ENCODE assay signal across 8 mouse cellular contexts in the genomic region with DNA sequence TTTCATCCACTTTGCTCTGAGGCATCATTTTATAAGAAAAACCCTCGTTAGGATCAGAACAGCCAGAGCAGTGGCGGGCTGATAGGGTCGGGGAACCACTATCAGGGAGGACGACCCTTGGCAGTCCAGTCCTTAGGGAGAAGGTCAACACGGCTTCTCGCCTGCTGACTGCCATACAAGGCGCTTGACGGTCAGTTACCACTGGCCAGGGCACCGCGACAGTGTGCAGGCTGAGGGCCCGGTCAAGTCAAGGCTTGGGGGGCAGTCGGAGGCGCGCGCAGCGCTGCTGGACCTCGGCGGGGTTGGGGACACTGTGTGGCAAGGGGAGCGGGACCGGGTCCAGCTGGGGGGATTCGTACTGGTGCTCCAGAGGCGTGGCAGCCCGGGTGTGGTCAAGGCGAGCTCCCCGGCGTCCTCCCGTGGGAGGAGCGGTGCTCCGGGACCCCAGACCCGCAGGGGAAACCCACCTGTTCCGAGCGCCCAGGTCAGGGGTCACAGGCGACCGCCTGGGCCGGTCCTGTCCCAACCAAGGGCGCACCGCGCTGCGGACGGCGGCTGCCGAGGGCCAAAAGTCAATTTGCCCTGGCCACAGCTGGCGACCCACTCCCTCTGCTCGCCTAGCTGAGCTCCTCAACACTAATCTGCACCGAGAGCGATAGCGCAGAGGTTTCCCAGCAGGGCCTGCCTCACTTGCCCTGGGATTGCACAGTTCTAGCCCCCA. TPM values are rescaled to one million over a fixed set of nuclear protein-coding genes. Genes with fewer than 3 reads are reported as not detected.
DNase-seq lines count a peak whose midpoint lies in the region; ATAC-seq and TF ChIP-seq lines count a peak whose summit lies in the region.

A gene (minus strand): TSS at position 544 of the 721 bp plus-strand sequence.

- peaks cover 26% of the 10 kb centered on the region for H3K36me3 ChIP-seq in intestine, postnatal 0 days (ENCODE audit: control insufficient read depth, insufficient read depth)
- H3K36me3 ChIP-seq in neural tube, embryonic 14.5 days (ENCODE audit: control insufficient read depth, insufficient read depth, low read length) = peaks cover 5% of the 10 kb centered on the region; the same call in 1 of the 2 replicates

- 2% methylated on average over 47 of the region's 47 CpGs for WGBS in intestine, postnatal 0 days
- under 1% methylated on average over 45 of the region's 47 CpGs for WGBS in neural tube, embryonic 14.5 days

- H3K4me2 ChIP-seq in intestine, postnatal 0 days (replicated peaks; ENCODE audit: low read depth) = peak within 1 kb of the TSS; percentile 85
- H3K4me2 ChIP-seq in neural tube, embryonic 14.5 days (ENCODE audit: low read depth, low read length) = peak within 1 kb of the TSS; percentile 72

- peak within 1 kb of the TSS; percentile 42 for H3K4me3 ChIP-seq in left cerebral cortex, adult 2 months
- peak within 1 kb of the TSS; percentile 43 for H3K4me3 ChIP-seq in intestine, postnatal 0 days (ENCODE audit: low read depth, low read length)
- H3K4me3 ChIP-seq in neural tube, embryonic 14.5 days (ENCODE audit: low read depth, low read length) = peak within 1 kb of the TSS; percentile 37

- H3K4me1 ChIP-seq in intestine, postnatal 0 days (replicated peaks; ENCODE audit: control insufficient read depth, insufficient read depth, low read length) = peaks cover 7% of the 10 kb centered on the region; the same call in 1 of the 2 replicates
- no peaks in the 10 kb centered on the region for H3K4me1 ChIP-seq in neural tube, embryonic 14.5 days (ENCODE audit: control insufficient read depth, insufficient read depth, low read length)

- H3K27ac ChIP-seq in left cerebral cortex, adult 2 months = no peak within 1 kb of the TSS
- H3K27ac ChIP-seq in intestine, postnatal 0 days (ENCODE audit: low read depth, low read length) = no peak within 1 kb of the TSS
- H3K27ac ChIP-seq in neural tube, embryonic 14.5 days (ENCODE audit: low read depth, low read length) = no peak within 1 kb of the TSS

- no peaks in the 10 kb centered on the region; the same call in 1 of the 2 replicates for H3K27me3 ChIP-seq in intestine, postnatal 0 days (replicated peaks; ENCODE audit: control insufficient read depth, insufficient read depth, low read length)
- no peaks in the 10 kb centered on the region for H3K27me3 ChIP-seq in neural tube, embryonic 14.5 days (ENCODE audit: control insufficient read depth, insufficient read depth, low read length)

- peak in 1 of 2 experiments; percentile 17 for DNase-seq in left cerebral cortex, adult 2 months (ENCODE audit: extremely low spot score in 1 of 2, low spot score in 2 of 2)
- DNase-seq in left cerebral cortex, adult 9 months (ENCODE audit: low spot score in 2 of 2) = no peak
- DNase-seq in heart, adult 11 months = peak; percentile 97
- peak; percentile 41 to 48 for DNase-seq in lung, adult 18-20 months
- no peak for DNase-seq in adipocyte (ENCODE audit: low spot score)

- H3K9ac ChIP-seq in intestine, postnatal 0 days (ENCODE audit: low read depth, low read length) = 0 out of 2 replicates have a peak within 1 kb of the TSS, but pooled peaks have one; percentile 40
- H3K9ac ChIP-seq in neural tube, embryonic 14.5 days (replicated peaks; ENCODE audit: low read depth, low read length) = peak within 1 kb of the TSS; percentile 46; the same call in 1 of the 2 replicates

- H3K9me3 ChIP-seq in intestine, postnatal 0 days (ENCODE audit: control insufficient read depth) = peaks cover 5% of the 10 kb centered on the region; the same call in 1 of the 2 replicates
- H3K9me3 ChIP-seq in neural tube, embryonic 14.5 days (ENCODE audit: control insufficient read depth, low read length) = no peaks in the 10 kb centered on the region

- intact Hi-C loops in left cerebral cortex, adult 2 months (cut with DNase I) = loop anchor here (2.0 to 5.0 kb wide), 2 partner anchors 173 to 298 kb away; no protein-coding TSS in a partner anchor

- TF ChIP-seq CTCF in left cerebral cortex, adult 2 months (IDR thresholded peaks at IDR 0.05) = no peak
- no peak for TF ChIP-seq CTCF in intestine, postnatal 0 days (IDR thresholded peaks at IDR 0.05; ENCODE audit: low read depth)

- ATAC-seq in common myeloid progenitor, adult 5-6 weeks (replicated peaks; ENCODE audit: low read depth, poor library complexity, severe bottlenecking) = peak; percentile 42; the same call in 1 of the 2 replicates
- ATAC-seq in intestine, postnatal 0 days = peak; percentile 37
- peak; percentile 59; the same call in 1 of the 2 replicates for ATAC-seq in neural tube, embryonic 14.5 days (ENCODE audit: low read depth)

RNA-seq across cellular contexts. Expression of the gene that starts here (rescaled TPM):
- under 1 TPM; 0.11 to 0.16 TPM for total RNA-seq in left cerebral cortex, adult 2 months (2021)
- total RNA-seq in common myeloid progenitor, adult 5-6 weeks (2017) = 0.24 and 2.6 TPM in 2 replicates
- 0.12 and 0.33 TPM in 2 replicates for polyA plus RNA-seq in intestine, postnatal 0 days (2015; fragmentation: Nextera tagmentation; extraction: Ambion mirVana)
- polyA plus RNA-seq in neural tube, embryonic 14.5 days (2014; fragmentation: Nextera tagmentation; extraction: Ambion mirVana) = 0.17 and 0.40 TPM in 2 replicates

Comparison
In these comparisons a context has a peak if more than half of its experiments do, and no peak if none do; other contexts are left out.
1. Peak in ATAC-seq, H3K4me3 ChIP-seq, H3K9ac ChIP-seq and H3K4me2 ChIP-seq in intestine, postnatal 0 days; RNA of the gene not detected or under 1 TPM.
2. Peak in ATAC-seq, H3K4me3 ChIP-seq, H3K9ac ChIP-seq and H3K4me2 ChIP-seq in neural tube, embryonic 14.5 days; RNA of the gene not detected or under 1 TPM.
3. DNase-seq: peak in heart, adult 11 months (single experiment) and lung, adult 18-20 months (2 of 2); none in left cerebral cortex, adult 9 months (0 of 2) and adipocyte (single experiment).
4. Peak in every context shown above with its lines, with median percentiles within 50 percentile points of each other: H3K4me3 ChIP-seq and ATAC-seq.